Mouse (Mus musculus) spleen, adult 12 weeks (tissue): Measurements from ENCODE around the gene Prss53.
A peak's percentile ranks its signal among the peaks of the same experiment; 100 is the strongest.
"Not testable (repeated sequence)": the region's sequence is repeated elsewhere in the genome, so short reads cannot be mapped to it uniquely, and the experiment has no call there.

Experiments used
- DNase-seq: peaks from one replicate; pipeline ENCODE4 v3.0.0; 2022; ENCODE audit warnings: low spot score

Gene Prss53

DNA sequence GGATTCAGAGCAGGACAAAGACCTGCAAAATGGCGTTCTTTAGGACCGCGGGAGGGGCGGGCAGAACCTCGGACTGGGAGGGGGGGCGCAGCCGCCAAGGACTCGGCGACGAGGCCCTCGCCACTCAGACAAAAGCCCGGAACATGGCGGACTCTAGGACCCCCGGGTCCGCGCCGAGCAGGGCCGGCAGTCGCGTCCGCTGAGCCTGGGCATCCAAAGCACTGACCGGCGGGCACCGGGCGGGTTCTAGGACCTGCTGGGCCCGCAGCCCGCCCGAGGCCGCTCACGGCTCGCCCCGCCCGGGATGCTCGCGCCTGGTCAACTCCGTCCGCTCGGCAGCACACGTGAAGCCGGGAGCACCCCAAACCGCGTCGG, 15.2 kb downstream of the Prss53 start:
- peak; percentile 82 for DNase-seq

DNA sequence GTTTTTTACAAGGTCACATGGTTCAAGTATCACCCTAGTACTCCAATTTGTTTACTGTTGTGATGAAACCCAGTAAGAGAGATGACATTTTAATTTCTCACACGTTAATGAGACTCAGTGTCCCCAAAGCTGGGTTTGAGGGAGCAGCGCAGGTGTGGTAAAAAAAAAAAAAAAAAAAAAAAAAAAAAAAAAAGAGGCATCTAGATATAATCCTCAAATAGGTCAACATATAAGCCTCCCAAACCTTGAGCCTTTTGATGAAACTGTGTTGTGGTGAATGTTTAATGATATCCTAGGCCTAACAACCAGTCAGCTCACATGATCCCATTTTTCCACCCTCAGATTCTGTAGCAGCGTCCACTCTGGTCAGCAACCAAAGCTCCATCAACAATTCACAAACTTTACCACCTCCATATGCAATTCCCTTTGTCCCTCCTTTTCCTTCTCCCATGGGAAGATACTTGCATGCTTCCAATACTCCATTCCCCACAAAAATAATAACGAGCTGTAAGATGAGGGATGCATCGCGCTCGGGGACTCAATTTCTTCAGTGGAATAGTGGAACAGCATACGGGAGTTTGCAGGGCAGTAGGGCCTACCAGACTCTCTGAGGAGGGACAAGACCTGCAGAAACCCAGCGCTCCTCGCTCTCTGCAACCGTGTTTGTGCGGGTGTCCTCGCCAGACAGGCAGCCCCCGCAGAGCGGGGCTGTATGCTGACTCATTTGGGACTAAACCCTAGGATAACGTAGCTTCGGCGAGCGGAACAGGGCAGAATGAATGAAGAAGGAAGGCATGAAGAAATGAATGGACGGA, 15.8 kb downstream of the Prss53 start:
- DNase-seq, result no peak

DNA sequence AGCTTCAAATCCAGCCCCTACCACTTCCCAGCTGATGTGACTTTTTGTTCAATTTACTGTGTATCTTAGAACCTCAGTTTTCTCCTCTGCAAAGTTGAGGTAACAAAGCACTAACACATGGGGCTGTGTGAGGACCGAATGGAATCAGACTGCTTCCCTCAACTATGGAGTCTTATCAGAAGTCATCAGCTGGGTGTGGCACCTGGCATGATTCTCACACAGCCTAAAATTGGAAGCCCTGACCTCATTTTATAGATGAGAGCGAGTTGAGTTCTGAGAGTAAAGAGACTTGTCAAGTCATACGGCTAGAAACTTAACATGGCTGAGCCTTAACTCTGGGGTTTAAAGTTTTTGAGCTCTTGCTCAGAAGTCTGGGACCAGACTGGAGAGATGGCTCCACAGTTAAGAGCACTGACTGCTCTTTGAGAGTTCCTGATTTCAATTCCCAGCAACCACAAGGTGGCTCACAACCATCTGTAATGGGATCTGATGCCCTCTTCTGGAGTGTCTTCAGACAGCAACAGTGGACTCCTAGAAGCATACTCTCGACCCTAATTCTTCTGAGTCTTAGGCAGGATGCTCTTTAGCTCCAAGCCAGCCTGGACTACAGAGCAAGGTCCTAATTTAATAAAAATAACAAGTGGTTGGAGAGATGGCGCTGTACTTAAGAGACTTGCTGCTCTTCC, 20.5 kb downstream of the Prss53 start:
- DNase-seq, result no peak

DNA sequence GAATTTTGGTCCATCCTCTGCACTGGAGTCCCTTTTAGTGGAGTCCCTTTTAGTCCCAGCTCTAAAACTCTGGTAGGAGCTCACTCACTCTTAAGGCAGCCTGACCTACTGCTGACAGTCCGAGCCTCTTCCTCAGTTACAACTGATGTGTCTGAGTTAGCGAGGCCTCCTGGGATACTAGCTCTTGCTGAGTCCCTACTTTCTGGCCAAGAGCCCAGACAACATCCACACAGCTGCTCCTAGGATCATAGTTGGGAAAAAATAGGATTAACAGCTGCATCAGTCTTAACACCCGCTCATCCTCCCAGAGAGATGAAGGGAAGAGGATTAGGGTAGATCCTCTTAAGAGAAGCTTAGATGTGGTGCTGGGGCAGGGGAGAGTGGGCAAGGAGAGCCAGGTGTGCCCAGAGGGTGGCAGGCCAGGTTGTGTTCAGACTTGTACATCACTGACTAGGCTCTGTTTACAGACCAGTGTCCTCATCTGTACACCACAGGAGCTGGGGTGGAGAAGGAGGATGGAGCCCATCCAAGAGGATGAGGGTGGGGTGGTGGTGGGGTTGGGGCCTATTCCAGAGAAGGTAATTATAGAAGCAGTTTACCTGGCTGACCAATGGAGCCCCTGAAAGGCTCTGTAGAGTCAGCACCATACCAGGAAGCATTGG, 21.5 kb downstream of the Prss53 start:
- no peak for DNase-seq

DNA sequence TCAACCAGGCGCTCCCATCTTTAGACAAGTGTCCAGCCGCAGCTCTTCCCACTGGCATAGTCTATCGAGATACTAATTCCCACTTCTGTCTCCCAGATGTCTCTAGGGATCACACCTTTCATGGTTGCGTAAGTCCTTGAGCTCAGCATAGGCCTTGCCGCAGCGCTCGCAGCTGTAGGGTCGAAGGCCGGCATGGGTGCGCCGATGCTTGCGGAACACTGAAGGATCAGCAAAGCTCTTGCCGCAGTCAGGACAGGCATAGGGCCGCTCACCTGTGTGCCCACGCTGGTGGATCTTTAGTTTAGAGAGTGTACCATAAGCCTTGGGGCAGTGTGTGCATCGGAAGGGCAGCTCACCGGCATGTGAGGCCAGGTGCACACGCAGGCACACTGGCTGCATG, 23.1 kb downstream of the Prss53 start:
- DNase-seq, result no peak

DNA sequence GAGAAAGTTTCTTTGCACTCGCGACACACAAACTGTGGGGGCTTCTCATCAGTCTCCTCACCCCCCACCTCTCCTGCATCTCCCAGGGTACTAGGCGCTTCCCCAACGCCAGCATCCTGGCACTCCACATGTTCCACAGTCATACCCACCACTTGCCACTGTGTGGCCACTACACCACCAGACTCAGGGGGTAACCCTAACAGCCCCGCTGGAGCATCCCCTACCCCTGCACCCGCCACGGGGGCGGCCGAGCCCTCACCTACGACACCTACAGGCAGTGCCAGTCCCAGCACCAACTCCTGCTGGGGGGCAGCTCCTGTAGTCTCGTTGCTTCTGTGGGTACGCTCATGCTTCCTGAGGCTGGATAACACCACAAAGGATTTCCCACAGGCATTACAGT, 24.3 kb downstream of the Prss53 start:
- DNase-seq, result no peak

DNA sequence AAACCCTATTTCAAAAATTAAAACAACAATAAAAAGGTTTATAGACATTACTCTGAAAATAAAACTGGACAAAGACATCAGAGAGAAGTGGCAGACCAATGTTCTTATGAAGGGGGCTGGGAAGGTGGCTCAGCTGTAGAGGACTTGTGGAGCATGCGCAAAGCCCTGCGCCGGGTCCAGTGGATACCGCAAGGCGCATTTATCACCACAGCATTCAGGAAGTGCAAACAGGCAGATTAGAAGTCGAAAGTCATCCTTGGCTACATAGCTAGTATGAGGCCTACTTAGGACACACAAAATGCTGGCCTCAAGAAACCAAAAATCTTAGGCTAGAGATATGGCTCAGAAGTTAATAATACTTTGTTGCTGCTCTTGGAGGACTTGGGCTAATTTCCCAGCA, 32.5 kb downstream of the Prss53 start:
- no peak for DNase-seq

DNA sequence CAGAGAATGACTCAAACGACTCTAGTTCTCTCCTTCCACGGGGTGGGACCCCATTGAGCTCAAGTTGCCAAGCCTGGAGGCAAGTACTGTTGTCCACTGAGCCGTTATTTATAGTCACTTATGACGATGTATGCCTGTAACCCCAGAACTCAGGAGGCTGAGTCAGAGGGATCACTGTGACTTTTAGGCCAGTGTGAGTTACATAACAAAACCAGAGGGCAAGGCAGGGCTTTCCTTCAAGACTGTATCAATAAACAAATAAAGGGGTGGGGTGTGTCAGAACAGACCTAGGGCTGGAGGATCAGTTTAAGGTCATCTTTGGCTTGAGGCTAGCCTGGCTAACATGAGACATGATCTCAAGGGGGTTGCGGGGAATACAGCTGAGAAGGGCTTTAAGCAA, 39.9 kb downstream of the Prss53 start:
- no peak for DNase-seq

DNA sequence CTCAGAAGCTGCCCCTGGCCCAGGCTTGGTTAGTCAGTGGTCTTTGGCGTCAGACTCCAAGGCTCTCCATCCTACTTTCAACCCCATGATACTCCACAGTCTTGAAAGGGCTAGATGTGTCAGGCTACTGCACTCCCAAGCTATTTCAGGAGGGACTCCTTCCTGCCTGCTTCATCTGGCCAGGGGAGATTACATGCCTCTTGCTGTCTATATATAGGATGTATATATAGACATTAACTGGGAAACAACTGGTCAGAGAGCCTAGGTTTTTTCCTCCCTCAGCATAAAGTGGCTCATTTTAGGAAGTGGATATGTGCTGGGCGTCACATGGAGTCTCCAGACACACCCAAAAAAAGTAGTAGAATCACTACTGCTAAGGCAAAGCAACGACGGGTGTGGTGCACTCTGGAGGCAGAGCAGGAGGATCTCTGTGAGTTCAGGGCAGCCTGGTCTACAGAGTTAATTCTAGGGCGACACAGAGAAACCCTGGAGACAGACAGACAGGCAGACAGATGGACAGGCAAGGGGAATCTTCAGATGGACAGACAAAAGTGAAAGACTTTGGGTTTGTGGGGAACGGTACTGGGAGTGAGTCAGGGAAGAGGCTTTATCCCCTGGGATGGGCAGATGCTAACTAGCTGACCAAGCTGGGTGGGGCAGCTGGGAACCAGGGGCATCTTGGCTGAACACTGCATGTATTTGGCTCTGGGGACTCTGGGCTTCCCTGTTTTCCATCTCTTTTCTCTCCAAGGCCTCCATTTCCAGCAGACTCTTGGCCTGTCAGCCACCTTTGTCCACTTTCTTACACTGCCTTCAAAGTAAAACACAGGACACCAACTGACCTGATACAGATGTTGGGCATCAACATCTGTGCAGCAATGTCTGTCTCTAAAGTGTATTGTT, 40.5 kb downstream of the Prss53 start:
- DNase-seq, result no peak

DNA sequence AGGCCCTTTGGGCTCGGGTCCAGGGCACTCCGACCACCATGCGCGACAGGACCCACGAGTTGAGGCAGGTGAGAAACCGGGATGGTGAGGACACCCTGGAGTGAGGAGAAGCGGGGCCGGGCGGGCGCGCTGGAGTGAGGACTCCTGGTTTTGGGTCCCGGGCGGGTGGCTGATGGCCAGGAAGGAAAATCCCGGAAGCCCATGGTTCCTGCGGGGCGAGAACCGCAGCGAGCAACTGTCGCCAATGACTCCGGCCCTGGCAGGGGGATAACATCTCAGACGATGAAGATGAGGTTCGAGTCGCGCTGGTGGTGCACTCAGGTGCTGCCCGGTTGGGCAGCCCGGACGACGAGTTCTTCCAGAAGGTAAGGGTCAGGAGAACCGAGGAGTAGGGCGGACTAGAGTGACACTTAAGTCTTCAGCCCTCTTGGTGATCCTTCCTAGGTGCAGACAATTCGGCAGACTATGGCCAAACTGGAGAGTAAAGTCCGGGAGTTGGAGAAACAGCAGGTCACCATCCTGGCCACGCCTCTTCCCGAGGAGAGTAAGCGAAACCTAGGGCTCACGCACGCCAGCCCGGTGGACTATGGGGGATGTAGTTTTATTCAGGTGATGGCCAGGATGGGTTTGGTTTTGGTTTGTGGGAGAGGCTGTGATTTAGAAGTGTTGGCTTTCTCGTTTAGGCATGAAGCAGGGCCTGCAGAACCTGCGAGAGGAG, 48.6 kb downstream of the Prss53 start:
- peak; percentile 70 for DNase-seq

DNA sequence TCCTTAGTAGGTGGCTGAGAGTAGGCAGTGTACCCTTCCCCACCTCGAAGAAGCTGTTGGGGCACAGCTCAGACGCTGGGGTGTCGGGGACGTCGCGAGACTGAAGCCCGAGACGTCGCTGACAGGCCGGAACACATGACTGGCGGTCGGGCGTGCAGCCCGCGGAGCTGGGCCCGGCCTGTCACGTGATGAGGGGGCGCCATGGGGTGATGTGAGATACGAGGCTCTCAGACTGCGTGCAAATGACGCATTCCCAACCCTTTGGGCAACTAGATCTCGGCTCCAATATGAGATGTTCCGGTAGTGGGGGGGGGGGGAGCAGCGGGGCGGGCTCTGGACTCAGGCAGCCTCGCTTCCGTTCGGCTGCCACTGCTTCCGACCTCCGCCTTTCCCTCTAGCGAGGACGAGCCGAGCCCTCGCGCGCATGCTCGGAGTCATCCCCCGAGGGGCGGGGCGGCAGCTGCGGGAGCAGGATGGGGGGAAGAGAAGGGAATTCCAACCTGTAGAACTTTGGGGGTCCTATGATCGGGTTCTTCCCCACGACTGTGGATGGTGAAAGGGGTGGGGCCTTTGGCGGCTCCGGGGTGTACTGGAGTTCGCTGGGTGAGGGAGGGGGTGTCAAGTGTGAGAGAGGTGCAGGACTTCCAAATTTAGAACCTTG, 49.3 kb downstream of the Prss53 start:
- peak; percentile 79 for DNase-seq

DNA sequence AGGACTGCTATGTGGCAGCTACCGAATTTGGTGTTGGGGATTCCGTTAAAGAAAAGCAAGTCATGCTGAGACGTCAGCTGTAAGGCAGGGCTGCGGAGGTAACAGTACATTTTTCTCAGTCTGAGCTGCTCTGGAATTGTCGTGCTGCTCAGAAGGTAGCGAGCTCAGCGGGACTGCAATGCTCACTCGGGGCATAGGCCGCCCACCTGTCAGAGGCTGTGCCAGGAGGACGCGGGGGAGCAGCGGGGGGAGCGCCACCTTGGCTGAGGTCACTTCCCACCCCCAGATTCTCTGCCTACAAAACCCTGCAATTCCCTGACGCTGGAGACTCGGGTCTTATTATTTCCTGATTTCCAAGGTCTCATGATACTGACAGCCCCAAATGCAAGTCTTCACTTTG, 49.9 kb downstream of the Prss53 start:
- DNase-seq, result no peak

DNA sequence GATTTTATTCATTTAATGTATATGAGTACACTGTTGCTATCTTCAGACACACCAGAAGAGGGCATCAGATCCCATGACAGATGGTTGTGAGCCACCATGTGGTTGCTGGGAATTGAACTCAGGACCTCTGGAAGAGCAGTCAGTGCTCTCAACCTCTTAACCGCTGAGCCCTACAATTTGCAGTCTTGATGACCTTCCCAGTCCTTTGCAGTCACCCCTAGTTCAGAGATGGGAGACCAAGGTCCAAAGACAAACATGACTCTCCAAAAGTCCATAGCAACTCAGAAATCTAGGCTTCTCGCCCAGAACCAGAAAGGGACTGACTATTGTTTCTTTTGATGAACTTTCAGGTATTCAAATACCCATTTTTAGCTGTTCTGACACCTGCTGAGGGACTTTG, 50.7 kb downstream of the Prss53 start:
- DNase-seq, result not testable (repeated sequence)

DNA sequence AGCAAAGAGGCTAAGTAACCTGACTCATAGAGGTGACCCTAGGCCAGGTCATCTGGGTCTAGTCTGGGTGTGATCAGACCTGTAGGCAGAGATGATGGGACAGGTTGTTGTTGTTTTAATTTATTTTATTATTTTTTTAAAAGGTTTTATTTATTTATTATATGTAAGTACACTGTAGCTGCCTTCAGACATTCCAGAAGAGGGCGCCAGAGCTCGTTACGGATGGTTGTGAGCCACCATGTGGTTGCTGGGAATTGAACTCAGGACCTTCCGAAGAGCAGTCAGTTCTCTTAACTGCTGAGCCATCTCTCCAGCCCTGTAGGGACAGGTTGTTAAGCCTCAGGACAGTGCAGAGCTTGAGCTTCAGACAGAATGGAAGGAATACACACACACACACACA, 52.9 kb downstream of the Prss53 start:
- DNase-seq, result not testable (repeated sequence)

DNA sequence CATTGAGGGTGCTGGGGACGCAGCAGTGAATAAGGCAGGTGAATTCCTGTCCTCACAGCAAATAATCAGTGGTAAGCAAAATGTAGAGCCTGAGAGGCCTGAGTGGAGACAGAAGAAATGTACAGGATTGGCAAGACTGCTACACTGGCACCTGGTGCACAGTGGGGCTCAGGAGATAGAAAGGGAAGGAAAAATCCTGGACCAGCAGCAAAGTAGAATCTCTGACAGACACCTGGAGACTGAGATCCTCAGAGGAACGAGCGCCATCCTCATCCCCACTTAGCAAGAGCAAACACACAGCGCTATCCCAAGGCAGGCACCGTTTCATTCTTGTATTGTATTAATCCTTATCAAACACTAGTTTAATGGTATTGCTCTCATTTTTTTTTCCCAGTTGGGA, 53.3 kb downstream of the Prss53 start:
- DNase-seq, result no peak
